Mouse (Mus musculus): ENCODE measurements at regions not wholly inside any gene's neighbourhood (a gene's known extent, or its start where the extent isn't known, plus 50 kb on each side); places are given as distances from the start of the nearest gene placed in this dataset.

DNA sequence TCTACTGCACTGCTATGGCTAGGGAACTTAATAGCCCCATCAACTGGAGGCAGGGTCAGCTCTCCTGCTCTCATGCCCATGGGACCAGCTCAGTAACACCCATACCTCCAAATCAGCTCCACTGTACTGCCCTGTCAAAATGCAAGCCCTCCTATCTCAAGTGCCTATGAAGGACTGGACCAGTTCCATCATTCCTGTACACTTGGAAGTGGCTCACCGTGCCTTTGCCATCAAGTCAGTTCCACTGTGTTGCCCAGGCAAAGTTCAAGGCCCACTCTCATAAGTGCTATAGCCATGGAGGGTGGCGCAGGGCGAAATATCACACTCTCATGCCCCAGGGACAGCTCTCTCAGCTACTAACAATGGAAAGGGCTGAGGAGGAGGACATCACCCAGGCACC lies 1612.2 kb downstream of the Pcdh18 start:
- no peak for TF ChIP-seq CTCF (IDR thresholded peaks at IDR 0.05; ENCODE audit: low read depth, low read length)
- TF ChIP-seq POLR2A (IDR thresholded peaks at IDR 0.05; ENCODE audit: borderline replicate concordance, low read depth, low read length): no peak

Data from bone marrow macrophage, adult 2 months (primary cell).